10 mouse cellular contexts compared by ENCODE assay signal in the genomic region with DNA sequence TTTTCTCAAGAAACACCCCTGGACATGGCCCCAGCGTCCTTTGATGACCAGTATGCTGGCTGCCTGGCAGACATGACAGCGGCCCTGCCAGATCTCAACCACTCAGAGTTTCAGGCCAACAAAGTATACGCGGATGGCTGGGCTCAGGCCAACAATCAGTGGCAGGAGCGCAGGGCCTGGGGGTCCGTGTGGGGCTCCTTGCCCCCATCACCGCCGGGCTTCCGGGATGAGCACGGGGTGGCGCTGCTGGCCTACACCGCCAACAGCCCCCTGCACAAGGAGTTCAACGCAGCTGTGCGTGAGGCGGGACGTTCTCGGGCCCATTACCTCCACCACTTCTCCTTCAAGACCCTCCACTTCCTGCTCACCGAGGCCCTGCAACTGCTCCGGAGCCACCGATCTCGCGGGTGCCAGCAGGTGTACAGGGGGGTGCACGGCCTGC. TPM values are rescaled to one million over a fixed set of nuclear protein-coding genes. Genes with fewer than 3 reads are reported as not detected.
DNase-seq lines count a peak whose midpoint lies in the region; ATAC-seq and TF ChIP-seq lines count a peak whose summit lies in the region.
"Had no signal": no experiment of that assay in that cellular context is flagged by ENCODE, and none has a peak within 500 bp of the region (broad histone marks: within the 10 kb centered on the region; RNA-seq: fewer than 3 reads in every experiment).

No protein-coding gene starts in this region.

- H3K27me3 ChIP-seq in erythroblast, embryonic 14.5 days (ENCODE audit: control insufficient read depth): peaks cover 3% of the 10 kb centered on the region; the same call in 1 of the 2 replicates
- H3K27me3 ChIP-seq in heart, embryonic 12.5 days (replicated peaks): no peaks in the 10 kb centered on the region
- peaks cover 14% of the 10 kb centered on the region for H3K27me3 ChIP-seq in liver, embryonic 12.5 days (replicated peaks)
- no peaks in the 10 kb centered on the region for H3K27me3 ChIP-seq in stomach, embryonic 14.5 days (ENCODE audit: control insufficient read depth, insufficient read depth, low read length)

- H3K4me3 ChIP-seq in erythroblast, embryonic 14.5 days (replicated peaks): peak overlapping the region; percentile 30
- H3K4me3 ChIP-seq in ES-E14 (ENCODE audit: insufficient read depth in 1 of 2, low read depth in 1 of 2, low read length in 2 of 2, poor library complexity in 1 of 2, severe bottlenecking in 1 of 2): peak overlapping the region; percentile 64 to 74
- H3K4me3 ChIP-seq in heart, embryonic 12.5 days: peak overlapping the region; percentile 45
- peak overlapping the region; percentile 37 for H3K4me3 ChIP-seq in liver, embryonic 12.5 days
- peak overlapping the region; percentile 24 for H3K4me3 ChIP-seq in stomach, embryonic 14.5 days (ENCODE audit: low read depth, low read length)

- no peaks in the 10 kb centered on the region for H3K36me3 ChIP-seq in erythroblast, embryonic 14.5 days (ENCODE audit: control insufficient read depth)
- H3K36me3 ChIP-seq in ES-E14 (ENCODE audit: control insufficient read depth, insufficient read depth, low read length, poor library complexity, severe bottlenecking): no peaks in the 10 kb centered on the region
- no peaks in the 10 kb centered on the region for H3K36me3 ChIP-seq in heart, embryonic 12.5 days
- no peaks in the 10 kb centered on the region for H3K36me3 ChIP-seq in liver, embryonic 12.5 days
- no peaks in the 10 kb centered on the region; the same call in 1 of the 2 replicates for H3K36me3 ChIP-seq in stomach, embryonic 14.5 days (ENCODE audit: control insufficient read depth, insufficient read depth, low read length)
- H3K36me3 ChIP-seq: G1E had no signal

- H3K4me1 ChIP-seq in erythroblast, embryonic 14.5 days (ENCODE audit: control insufficient read depth): peaks cover 32% of the 10 kb centered on the region
- H3K4me1 ChIP-seq in ES-E14 (ENCODE audit: control insufficient read depth in 2 of 2, insufficient read depth in 2 of 2, low read length in 2 of 2, poor library complexity in 1 of 2): peaks cover 3% of the 10 kb centered on the region in 2 experiments; a peak in 2 of 4 replicates
- H3K4me1 ChIP-seq in heart, embryonic 12.5 days (replicated peaks): peaks cover 25% of the 10 kb centered on the region
- H3K4me1 ChIP-seq in liver, embryonic 12.5 days: peaks cover 36% of the 10 kb centered on the region
- H3K4me1 ChIP-seq in stomach, embryonic 14.5 days (ENCODE audit: control insufficient read depth, insufficient read depth, low read length): peaks cover 6% of the 10 kb centered on the region; the same call in 1 of the 2 replicates

- DNase-seq in ES-E14 (ENCODE audit: low read depth, low spot score): no peak
- no peak for DNase-seq in ovary, postnatal 14 days (ENCODE audit: low spot score)
- DNase-seq in spleen, postnatal 14 days (ENCODE audit: low spot score in 2 of 2): no peak

- no peak for ATAC-seq in erythroblast, adult 5-6 weeks (replicated peaks; ENCODE audit: low FRiP score, poor library complexity, severe bottlenecking)
- peak; percentile 23; the same call in 1 of the 2 replicates for ATAC-seq in heart, embryonic 12.5 days (ENCODE audit: insufficient number of reproducible peaks, low FRiP score)
- no peak for ATAC-seq in liver, embryonic 12.5 days
- no peak for ATAC-seq in stomach, embryonic 14.5 days (ENCODE audit: insufficient number of reproducible peaks, insufficient read depth, low FRiP score, low read depth)

- in situ Hi-C loops in ES-E14 (cut with MboI; ENCODE audit: low sequenced_read_pairs in 2 of 2, unreplicated experiment in 2 of 2): no loop called here

- H3K9ac ChIP-seq in ES-E14 (ENCODE audit: insufficient read depth, low read depth, low read length, poor library complexity, severe bottlenecking): peak overlapping the region; percentile 70
- H3K9ac ChIP-seq in heart, embryonic 12.5 days: peak overlapping the region; percentile 69
- H3K9ac ChIP-seq in liver, embryonic 12.5 days: peak overlapping the region; percentile 50; the same call in 1 of the 2 replicates
- 0 out of 2 replicates have a peak overlapping the region, but pooled peaks have one; percentile 21 for H3K9ac ChIP-seq in stomach, embryonic 14.5 days (replicated peaks; ENCODE audit: low read depth, low read length)

- 7% methylated on average over 23 of the region's 23 CpGs for WGBS in heart, embryonic 12.5 days
- 21% methylated on average over 23 of the region's 23 CpGs for WGBS in liver, embryonic 12.5 days (ENCODE audit: insufficient replicate concordance)
- WGBS in stomach, embryonic 14.5 days: 16% methylated on average over 21 of the region's 23 CpGs

- H3K4me2 ChIP-seq in heart, embryonic 12.5 days: peak overlapping the region; percentile 82
- peak overlapping the region; percentile 69 for H3K4me2 ChIP-seq in liver, embryonic 12.5 days
- H3K4me2 ChIP-seq in stomach, embryonic 14.5 days (replicated peaks; ENCODE audit: low read depth, low read length): peak overlapping the region; percentile 66

- H3K9me3 ChIP-seq in erythroblast, embryonic 14.5 days (ENCODE audit: control insufficient read depth, low read length): no peaks in the 10 kb centered on the region
- no peaks in the 10 kb centered on the region for H3K9me3 ChIP-seq in ES-E14 (ENCODE audit: control insufficient read depth, insufficient read depth, low read depth, low read length)
- H3K9me3 ChIP-seq in heart, embryonic 12.5 days (replicated peaks): no peaks in the 10 kb centered on the region
- no peaks in the 10 kb centered on the region for H3K9me3 ChIP-seq in liver, embryonic 12.5 days (replicated peaks)
- H3K9me3 ChIP-seq in stomach, embryonic 14.5 days (ENCODE audit: control insufficient read depth, low read depth, low read length): no peaks in the 10 kb centered on the region
- H3K9me3 ChIP-seq: G1E had no signal

- no peak overlapping the region for H3K27ac ChIP-seq in ES-E14 (ENCODE audit: insufficient read depth, low read depth, low read length, poor library complexity, severe bottlenecking)
- no peak overlapping the region for H3K27ac ChIP-seq in heart, embryonic 12.5 days (ENCODE audit: poor library complexity, severe bottlenecking)
- no peak overlapping the region for H3K27ac ChIP-seq in liver, embryonic 12.5 days
- no peak overlapping the region for H3K27ac ChIP-seq in stomach, embryonic 14.5 days (ENCODE audit: low read length)

TF ChIP-seq in ES-E14, 5 proteins besides CTCF, POLR2A, EP300 and RAD21:
- TF ChIP-seq CHD2 (IDR thresholded peaks at IDR 0.05; ENCODE audit: low read depth, low read length): no peak
TF ChIP-seq in ES-E14: peak in this region for 0.

RNA-seq across cellular contexts. Expression of a gene that starts 2.6 kb away (rescaled TPM):
- not detected in 2 replicates for polyA plus RNA-seq in erythroblast, embryonic 14.5 days (2012)
- total RNA-seq in erythroblast, adult 5-6 weeks (2015; ENCODE audit: low replicate concordance): not detected in 2 replicates
- total RNA-seq in erythroblast, adult 5-6 weeks (2017; ENCODE audit: low replicate concordance): not detected in 2 replicates
- 2.6 and 3.2 TPM in 2 replicates for total RNA-seq in ES-E14 (2012; rRNA removed)
- polyA plus RNA-seq in heart, embryonic 12.5 days (2016; fragmentation: Nextera tagmentation; extraction: Ambion mirVana): 1.4 and 2.3 TPM in 2 replicates
- 0.18 and 0.36 TPM in 2 replicates for polyA plus RNA-seq in liver, embryonic 12.5 days (2016; fragmentation: Nextera tagmentation; extraction: Ambion mirVana)
- polyA plus RNA-seq in stomach, embryonic 14.5 days (2014; fragmentation: Nextera tagmentation; extraction: Ambion mirVana): 0.22 and 0.88 TPM in 2 replicates
- polyA plus RNA-seq: G1E had no signal

RNA-seq across cellular contexts. Expression of a gene that starts 5.2 kb away (rescaled TPM):
- polyA plus RNA-seq in erythroblast, embryonic 14.5 days (2012): not detected in 2 replicates
- not detected in 2 replicates for total RNA-seq in erythroblast, adult 5-6 weeks (2015; ENCODE audit: low replicate concordance)
- total RNA-seq in erythroblast, adult 5-6 weeks (2017; ENCODE audit: low replicate concordance): not detected in 2 replicates
- total RNA-seq in ES-E14 (2012; rRNA removed): 0.45 and 0.90 TPM in 2 replicates
- polyA plus RNA-seq in heart, embryonic 12.5 days (2016; fragmentation: Nextera tagmentation; extraction: Ambion mirVana): 8.0 and 9.0 TPM in 2 replicates
- polyA plus RNA-seq in liver, embryonic 12.5 days (2016; fragmentation: Nextera tagmentation; extraction: Ambion mirVana): 0.12 and 0.42 TPM in 2 replicates
- polyA plus RNA-seq in stomach, embryonic 14.5 days (2014; fragmentation: Nextera tagmentation; extraction: Ambion mirVana): 0.41 and 1.1 TPM in 2 replicates
- polyA plus RNA-seq: G1E had no signal

RNA-seq across cellular contexts. Expression of a gene that starts 9.9 kb away (rescaled TPM):
- 0.02 TPM in 1 of 2 replicates, not detected in the other for polyA plus RNA-seq in erythroblast, embryonic 14.5 days (2012)
- total RNA-seq in erythroblast, adult 5-6 weeks (2015; ENCODE audit: low replicate concordance): not detected in 2 replicates
- not detected in 2 replicates for total RNA-seq in erythroblast, adult 5-6 weeks (2017; ENCODE audit: low replicate concordance)
- total RNA-seq in ES-E14 (2012; rRNA removed): 0.27 and 0.42 TPM in 2 replicates
- polyA plus RNA-seq in heart, embryonic 12.5 days (2016; fragmentation: Nextera tagmentation; extraction: Ambion mirVana): not detected in 2 replicates
- polyA plus RNA-seq in liver, embryonic 12.5 days (2016; fragmentation: Nextera tagmentation; extraction: Ambion mirVana): not detected in 2 replicates
- polyA plus RNA-seq in stomach, embryonic 14.5 days (2014; fragmentation: Nextera tagmentation; extraction: Ambion mirVana): 0.10 TPM in 1 of 2 replicates, not detected in the other
- polyA plus RNA-seq: G1E had no signal

RNA-seq across cellular contexts. Expression of a gene that starts 23.8 kb away (rescaled TPM):
- 0.15 and 0.37 TPM in 2 replicates for polyA plus RNA-seq in erythroblast, embryonic 14.5 days (2012)
- 0.63 TPM in 1 of 2 replicates, not detected in the other for total RNA-seq in erythroblast, adult 5-6 weeks (2015; ENCODE audit: low replicate concordance)
- 0.28 TPM in 1 of 2 replicates, not detected in the other for total RNA-seq in erythroblast, adult 5-6 weeks (2017; ENCODE audit: low replicate concordance)
- 0.36 and 1.3 TPM in 2 replicates for total RNA-seq in ES-E14 (2012; rRNA removed)
- 0.15 and 0.58 TPM in 2 replicates for polyA plus RNA-seq in heart, embryonic 12.5 days (2016; fragmentation: Nextera tagmentation; extraction: Ambion mirVana)
- not detected in 2 replicates for polyA plus RNA-seq in liver, embryonic 12.5 days (2016; fragmentation: Nextera tagmentation; extraction: Ambion mirVana)
- polyA plus RNA-seq in stomach, embryonic 14.5 days (2014; fragmentation: Nextera tagmentation; extraction: Ambion mirVana): not detected in 2 replicates
- polyA plus RNA-seq: G1E; gonadal fat pad, adult 2 months had no signal

RNA-seq across cellular contexts. Expression of a gene that starts 41.2 kb away (rescaled TPM):
- polyA plus RNA-seq in erythroblast, embryonic 14.5 days (2012): not detected in 2 replicates
- 1.3 TPM in 1 of 2 replicates, not detected in the other for total RNA-seq in erythroblast, adult 5-6 weeks (2015; ENCODE audit: low replicate concordance)
- total RNA-seq in erythroblast, adult 5-6 weeks (2017; ENCODE audit: low replicate concordance): 0.70 and 1.1 TPM in 2 replicates
- total RNA-seq in ES-E14 (2012; rRNA removed): 0.76 and 1.1 TPM in 2 replicates
- 0.90 and 1.5 TPM in 2 replicates for polyA plus RNA-seq in heart, embryonic 12.5 days (2016; fragmentation: Nextera tagmentation; extraction: Ambion mirVana)
- 0.33 and 0.41 TPM in 2 replicates for polyA plus RNA-seq in liver, embryonic 12.5 days (2016; fragmentation: Nextera tagmentation; extraction: Ambion mirVana)
- 1.1 and 1.8 TPM in 2 replicates for polyA plus RNA-seq in stomach, embryonic 14.5 days (2014; fragmentation: Nextera tagmentation; extraction: Ambion mirVana)
